Mouse (Mus musculus) heart, adult 2 months (tissue): ENCODE measurements at regions not wholly inside any gene's neighbourhood (a gene's known extent, or its start where the extent isn't known, plus 50 kb on each side); places are given as distances from the start of the nearest gene placed in this dataset.

Experiments
- DNase-seq, 2 experiments: peaks; one replicate each; pipeline ENCODE4 v3.0.0; 2021
- H3K27ac ChIP-seq: fragments of 200-600 bp; 2 replicates; pipeline ENCODE4 v1.8.1; 2022
- H3K27me3 ChIP-seq: fragments of 200-500 bp; 2 replicates; pipeline ENCODE4 v1.6.1; 2012; ENCODE audit warnings: mild to moderate bottlenecking, low read length, inconsistent platforms, mixed read lengths; ENCODE audit not compliant: control insufficient read depth, insufficient read depth
- H3K36me3 ChIP-seq: fragments of 200-500 bp; 2 replicates; pipeline ENCODE4 v1.6.1; 2012; ENCODE audit warnings: low read length, inconsistent platforms; ENCODE audit not compliant: control insufficient read depth, insufficient read depth
- H3K4me1 ChIP-seq: fragments of 200-500 bp; 2 replicates; pipeline ENCODE4 v1.6.1; 2011; ENCODE audit warnings: low read length; ENCODE audit not compliant: control insufficient read depth, insufficient read depth
- H3K4me3 ChIP-seq: fragments of 200-600 bp; 2 replicates; pipeline ENCODE4 v1.8.1; 2022
- H3K79me2 ChIP-seq: fragments of 200-500 bp; replicated peaks from 2 replicates; pipeline ENCODE4 v1.6.1; 2012; ENCODE audit warnings: mild to moderate bottlenecking, inconsistent platforms, low read length, moderate library complexity, mixed read lengths; ENCODE audit not compliant: control insufficient read depth, insufficient read depth
- H3K9ac ChIP-seq: fragments of 200-500 bp; 2 replicates; pipeline ENCODE4 v1.6.1; 2012; ENCODE audit warnings: low read depth, mild to moderate bottlenecking, control low read depth, inconsistent platforms, low read length, mixed read lengths
- CTCF ChIP-seq: fragments of 200-600 bp; IDR thresholded peaks from 2 replicates; pipeline ENCODE4 v1.8.1; 2022; ENCODE audit warnings: antibody characterized with exemption, mild to moderate bottlenecking, moderate library complexity
- EP300 ChIP-seq: fragments of 200-500 bp; IDR thresholded peaks from 2 replicates; pipeline ENCODE4 v1.6.1; 2011; ENCODE audit warnings: low read depth, low read length, control low read depth; ENCODE audit not compliant: insufficient read depth
- POLR2A ChIP-seq: fragments of 200-500 bp; IDR thresholded peaks from 2 replicates; pipeline ENCODE4 v1.6.1; 2011; ENCODE audit warnings: mild to moderate bottlenecking, low read depth, low read length, control low read depth; ENCODE audit not compliant: insufficient read depth
- WGBS: fragments of 180-500 bp; shearing (Covaris S2); methylation state at CpG from one replicate; pipeline ENCODE4 v1.1.7; 2018; 5-methylcytosine and 5-hydroxymethylcytosine counted together
- intact Hi-C: fragments of 180-260 bp; cut with DNase I; formaldehyde crosslinking; loops from one replicate; pipeline ENCODE4 v1.15.1; 2025

- 74% methylated on average over 7 of the region's 7 CpGs for WGBS
- Histone ChIP-seq H3K4me3 (no peak overlapping the region), H3K27me3 (no peaks in the 10 kb centered on the region), H3K4me1 (no peaks in the 10 kb centered on the region), H3K9ac (no peak overlapping the region), H3K79me2 (no peaks in the 10 kb centered on the region), H3K36me3 (no peaks in the 10 kb centered on the region), H3K27ac (no peak overlapping the region)
- no peak for DNase-seq
- TF ChIP-seq CTCF: no peak
- no peak for TF ChIP-seq EP300
- TF ChIP-seq POLR2A: no peak
- intact Hi-C loops: no loop called here
Observed at GRCm38 (mm10) chr1:136711243-136711642, 86.5 kb downstream of the Zfp281 start.

DNA sequence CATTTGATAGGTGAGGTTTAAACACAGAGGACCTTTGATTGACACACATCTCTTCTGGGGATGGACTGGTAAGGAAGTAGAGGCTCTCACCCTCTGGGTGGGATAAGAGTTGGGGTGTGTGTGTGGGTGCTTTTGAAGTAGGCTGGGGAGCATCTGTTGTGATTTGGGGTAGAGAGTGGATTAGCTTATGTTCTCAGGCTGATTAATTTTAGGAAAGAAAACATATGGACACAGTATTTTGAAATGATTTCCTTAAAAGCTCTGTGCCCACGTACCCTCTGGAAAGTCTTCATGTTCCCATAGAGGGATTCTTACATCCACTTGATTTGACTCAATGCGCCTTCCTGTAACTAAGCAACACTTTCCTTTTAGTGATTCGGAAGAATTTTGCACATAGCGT lies 89.4 kb downstream of the Zfp281 start:
- DNase-seq: no peak
- no peak overlapping the region for H3K9ac ChIP-seq
- no peaks in the 10 kb centered on the region for H3K79me2 ChIP-seq
- H3K27me3 ChIP-seq: no peaks in the 10 kb centered on the region
- H3K4me1 ChIP-seq: no peaks in the 10 kb centered on the region
- WGBS: 89% methylated on average over 4 of the region's 4 CpGs
- no peak overlapping the region for H3K4me3 ChIP-seq
- no peak overlapping the region for H3K27ac ChIP-seq
- no peaks in the 10 kb centered on the region for H3K36me3 ChIP-seq
- no peak for TF ChIP-seq EP300
- TF ChIP-seq POLR2A: no peak
- no peak for TF ChIP-seq CTCF
- intact Hi-C loops: no loop called here

DNA sequence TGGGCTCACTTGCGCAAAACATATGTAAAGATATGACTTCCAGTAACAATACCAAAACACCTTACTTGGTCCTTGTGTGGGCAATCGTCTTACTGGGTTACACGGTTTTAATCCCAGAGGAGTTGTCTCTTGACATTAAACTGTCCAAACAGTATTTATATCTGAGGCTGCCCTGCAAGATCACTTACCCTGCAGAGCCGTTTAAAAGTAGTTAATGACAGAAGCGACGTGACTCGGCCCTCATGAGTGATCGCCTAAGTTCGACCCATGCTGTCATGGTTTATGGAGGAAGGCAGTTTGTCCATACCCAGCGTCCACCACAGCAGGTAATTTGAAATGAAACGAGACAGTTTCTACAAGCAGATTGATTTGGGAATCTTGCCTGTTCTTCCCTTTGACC lies 90.3 kb downstream of the Zfp281 start:
- H3K27ac ChIP-seq: no peak overlapping the region
- intact Hi-C loops: no loop called here
- TF ChIP-seq POLR2A (no peak), CTCF (no peak), EP300 (no peak)
- no peaks in the 10 kb centered on the region for H3K36me3 ChIP-seq
- no peak overlapping the region for H3K4me3 ChIP-seq
- H3K9ac ChIP-seq: no peak overlapping the region
- H3K79me2 ChIP-seq: no peaks in the 10 kb centered on the region
- WGBS: 82% methylated on average over 11 of the region's 11 CpGs
- H3K4me1 ChIP-seq: no peaks in the 10 kb centered on the region
- no peaks in the 10 kb centered on the region for H3K27me3 ChIP-seq
- DNase-seq: no peak

GRCm38 (mm10) chr1:136717830-136718517 lies 93.3 kb downstream of the Zfp281 start:
- Histone ChIP-seq H3K79me2 (no peaks in the 10 kb centered on the region), H3K4me1 (no peaks in the 10 kb centered on the region), H3K4me3 (no peak overlapping the region), H3K36me3 (no peaks in the 10 kb centered on the region), H3K27ac (no peak overlapping the region), H3K9ac (no peak overlapping the region), H3K27me3 (no peaks in the 10 kb centered on the region)
- DNase-seq: no peak
- intact Hi-C loops: no loop called here
- WGBS: 69% methylated on average over 15 of the region's 15 CpGs
- TF ChIP-seq CTCF (no peak), EP300 (no peak), POLR2A (no peak)

DNA sequence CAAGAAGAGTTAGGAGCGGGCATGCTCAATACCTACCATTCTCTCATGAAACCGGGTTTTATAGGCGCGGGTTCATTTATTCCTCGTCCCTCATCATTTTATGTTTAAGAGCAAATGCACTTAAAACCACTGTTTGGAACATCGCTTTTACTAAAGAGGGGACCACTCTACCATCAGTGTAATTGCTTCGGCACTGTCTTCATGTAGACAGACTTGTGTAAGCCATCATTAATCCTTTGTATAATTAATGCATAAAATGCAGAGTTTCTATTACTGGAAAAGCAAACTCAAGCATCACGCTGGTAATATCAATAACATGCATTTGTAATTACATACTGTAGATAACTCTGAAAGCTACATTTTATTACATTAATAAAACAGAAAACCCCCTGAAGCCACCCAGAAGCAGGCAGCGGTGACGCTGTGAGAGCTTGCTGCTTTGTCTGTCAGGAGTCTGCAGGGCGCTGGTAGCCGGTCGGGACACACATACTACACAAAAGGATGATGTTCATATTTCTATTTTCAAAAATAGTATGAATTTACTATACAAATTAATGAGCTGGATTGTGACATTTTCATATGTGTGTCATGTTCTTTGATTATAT lies 99.2 kb downstream of the Zfp281 start:
- intact Hi-C loops: loop anchor here (10.0 kb wide), 1 partner anchor 501 kb away; no protein-coding TSS in a partner anchor
- Histone ChIP-seq H3K27me3 (no peaks in the 10 kb centered on the region), H3K79me2 (no peaks in the 10 kb centered on the region), H3K4me1 (no peaks in the 10 kb centered on the region), H3K36me3 (no peaks in the 10 kb centered on the region), H3K4me3 (no peak overlapping the region), H3K9ac (no peak overlapping the region), H3K27ac (no peak overlapping the region)
- DNase-seq: no peak
- TF ChIP-seq POLR2A (no peak), EP300 (no peak), CTCF (no peak)
- WGBS: 94% methylated on average over 13 of the region's 13 CpGs

GRCm38 (mm10) chr1:136725242-136725641 lies 100.5 kb downstream of the Zfp281 start:
- no peaks in the 10 kb centered on the region for H3K27me3 ChIP-seq
- 66% methylated on average over 4 of the region's 4 CpGs for WGBS
- no peaks in the 10 kb centered on the region for H3K79me2 ChIP-seq
- H3K4me3 ChIP-seq: no peak overlapping the region
- H3K4me1 ChIP-seq: no peaks in the 10 kb centered on the region
- no peak overlapping the region for H3K27ac ChIP-seq
- no peak for DNase-seq
- no peak overlapping the region for H3K9ac ChIP-seq
- TF ChIP-seq EP300: no peak
- no peak for TF ChIP-seq POLR2A
- no peak for TF ChIP-seq CTCF
- intact Hi-C loops: loop anchor here (10.0 kb wide), 1 partner anchor 500 kb away; no protein-coding TSS in a partner anchor
- H3K36me3 ChIP-seq: no peaks in the 10 kb centered on the region
